Mouse (Mus musculus) gastrocnemius, adult 2 months (tissue): ENCODE data around the gene Mast1. TPM values are rescaled to one million over a fixed set of nuclear protein-coding genes. Genes with fewer than 3 reads are reported as not detected.

Source experiments
- DNase-seq: peaks from one replicate; pipeline ENCODE4 v3.0.0; 2022
- H3K27ac ChIP-seq: fragments of 200-600 bp; 2 replicates; pipeline ENCODE4 v1.8.1; 2022; ENCODE audit warnings: mild to moderate bottlenecking
- H3K4me3 ChIP-seq: fragments of 200-600 bp; 2 replicates; pipeline ENCODE4 v1.8.1; 2022; ENCODE audit warnings: mild to moderate bottlenecking, moderate library complexity
- CTCF ChIP-seq: fragments of 200-600 bp; IDR thresholded peaks from 2 replicates; pipeline ENCODE4 v1.8.1; 2022; ENCODE audit warnings: antibody characterized with exemption, mild to moderate bottlenecking, moderate library complexity
- intact Hi-C: fragments of 180-260 bp; cut with DNase I; formaldehyde crosslinking; loops from one replicate; pipeline ENCODE4 v1.15.1; 2025
- total RNA-seq, 2 experiments: library from RNA; stranded (reverse); gene quantifications; 2 replicates each; pipeline ENCODE4 v1.2.3; 2021

Mast1 gene
- total RNA-seq, 2 experiments from 2014 or later, result 0.17 TPM; not detected in 1

GRCm38 (mm10) chr8:84978248-84978940 lies 41.2 kb upstream of the Mast1 start, which contains the start of gene Junb:
Junb (minus strand) TSS chr8:84978718.
- intact Hi-C loops, result loop anchor here (5.0 to 10.0 kb wide), 3 partner anchors 94 to 314 kb away; partner anchors contain the start of genes Calr, Dhps and Ier2

GRCm38 (mm10) chr8:84977435-84978247 lies 40.5 kb upstream of the Mast1 start:
- intact Hi-C loops, result loop anchor here (5.0 to 10.0 kb wide), 3 partner anchors 95 to 313 kb away; partner anchors contain the start of genes Calr, Dhps and Ier2
- Histone ChIP-seq H3K27ac (peak overlapping the region; percentile 100), H3K4me3 (peak overlapping the region; percentile 89)
- no peak for TF ChIP-seq CTCF
- peak; percentile 77 for DNase-seq

More at GRCm38 (mm10) chr8:84978248-84978940, 41.2 kb upstream of the Mast1 start, which contains the start of gene Junb:
- H3K4me3 ChIP-seq, result peak within 1 kb of the TSS; percentile 89
- peak within 1 kb of the TSS; percentile 100 for H3K27ac ChIP-seq
- peak; percentile 97 for DNase-seq
- TF ChIP-seq CTCF, result no peak

GRCm38 (mm10) chr8:84976763-84977434 lies 39.7 kb upstream of the Mast1 start:
- H3K27ac ChIP-seq, result peak overlapping the region; percentile 100
- intact Hi-C loops, result loop anchor here (5.0 to 10.0 kb wide), 3 partner anchors 95 to 312 kb away; partner anchors contain the start of genes Calr, Dhps and Ier2
- no peak for DNase-seq
- TF ChIP-seq CTCF, result no peak
- peak overlapping the region; percentile 89 for H3K4me3 ChIP-seq

GRCm38 (mm10) chr8:84976031-84976762 lies 39.0 kb upstream of the Mast1 start:
- Histone ChIP-seq H3K4me3 (peak overlapping the region; percentile 89), H3K27ac (peak overlapping the region; percentile 100)
- TF ChIP-seq CTCF, result no peak; the same call in 1 of the 2 replicates
- peak; percentile 96 for DNase-seq
- intact Hi-C loops, result loop anchor here (5.0 to 10.0 kb wide), 3 partner anchors 96 to 311 kb away; partner anchors contain the start of genes Calr, Dhps and Ier2

GRCm38 (mm10) chr8:84975434-84975833 lies 38.3 kb upstream of the Mast1 start:
- peak; percentile 66 for DNase-seq
- Histone ChIP-seq H3K27ac (peak overlapping the region; percentile 100), H3K4me3 (peak overlapping the region; percentile 89)
- peak; percentile 88 for TF ChIP-seq CTCF
- intact Hi-C loops, result loop anchor here (1.0 to 10.0 kb wide), 4 partner anchors 15 to 311 kb away; partner anchors contain the start of genes Calr, Dhps, Hook2 and Ier2

- no peak overlapping the region for H3K4me3 ChIP-seq
- no peak for TF ChIP-seq CTCF
- H3K27ac ChIP-seq, result peak overlapping the region; percentile 100
- DNase-seq, result no peak
- intact Hi-C loops, result loop anchor here (1.0 to 10.0 kb wide), 4 partner anchors 16 to 310 kb away; partner anchors contain the start of genes Calr, Dhps, Hook2 and Ier2
Measured at GRCm38 (mm10) chr8:84974543-84975142, 37.5 kb upstream of the Mast1 start.

GRCm38 (mm10) chr8:84973803-84974542 lies 36.8 kb upstream of the Mast1 start:
- Histone ChIP-seq H3K27ac (peak overlapping the region; percentile 70), H3K4me3 (no peak overlapping the region)
- peak; percentile 72 for DNase-seq
- TF ChIP-seq CTCF, result peak; percentile 96
- intact Hi-C loops, result loop anchor here (10.0 kb wide), 1 partner anchor 309 kb away; the partner anchor contains the start of gene Ier2

- TF ChIP-seq CTCF, result no peak
- DNase-seq, result no peak
- H3K27ac ChIP-seq, result peak overlapping the region; percentile 70
- intact Hi-C loops, result loop anchor here (10.0 kb wide), 1 partner anchor 308 kb away; the partner anchor contains the start of gene Ier2
- no peak overlapping the region for H3K4me3 ChIP-seq
Measured at GRCm38 (mm10) chr8:84973079-84973478, 35.9 kb upstream of the Mast1 start.

GRCm38 (mm10) chr8:84970913-84971312 lies 33.8 kb upstream of the Mast1 start:
- intact Hi-C loops, result loop anchor here (10.0 kb wide), 1 partner anchor 306 kb away; the partner anchor contains the start of gene Ier2
- DNase-seq, result no peak
- H3K27ac ChIP-seq, result no peak overlapping the region
- TF ChIP-seq CTCF, result no peak
- H3K4me3 ChIP-seq, result peak overlapping the region; percentile 81

- H3K4me3 ChIP-seq, result peak overlapping the region; percentile 81
- DNase-seq, result peak; percentile 30
- TF ChIP-seq CTCF, result no peak
- H3K27ac ChIP-seq, result peak overlapping the region; percentile 94
- intact Hi-C loops, result loop anchor here (10.0 kb wide), 1 partner anchor 305 kb away; the partner anchor contains the start of gene Ier2
Measured at GRCm38 (mm10) chr8:84970135-84970790, 33.1 kb upstream of the Mast1 start.
